ENCODE assay signal across 21 mouse cellular contexts in genomic region chr10:75713026-75713425, GRCm38 (mm10). TPM values are rescaled to one million over a fixed set of nuclear protein-coding genes. Genes with fewer than 3 reads are reported as not detected.
DNase-seq lines count a peak whose midpoint lies in the region; ATAC-seq lines count a peak whose summit lies in the region.
"Had no signal": no experiment of that assay in that cellular context is flagged by ENCODE, and none has a peak within 500 bp of the region (broad histone marks: within the 10 kb centered on the region; RNA-seq: fewer than 3 reads in every experiment).

No protein-coding gene starts in this region.

- ATAC-seq in kidney, embryonic 16.5 days (ENCODE audit: low FRiP score, low TSS enrichment), result no peak
- ATAC-seq: activated CD4-positive, CD25-positive, alpha-beta regulatory T cell, adult 4 months; forebrain, embryonic 13.5 days; forebrain, postnatal 0 days; intestine, embryonic 16.5 days; Patski had no signal

- no peak overlapping the region for H3K4me3 ChIP-seq in kidney, embryonic 16.5 days (ENCODE audit: low read length)
- H3K4me3 ChIP-seq: embryonic facial prominence, embryonic 10.5 days; forebrain, embryonic 13.5 days; heart, adult 2 months; heart, embryonic 15.5 days; hindbrain, embryonic 10.5 days; hindbrain, embryonic 15.5 days had no signal

- no peak overlapping the region for H3K27ac ChIP-seq in kidney, embryonic 16.5 days (ENCODE audit: low read length)
- H3K27ac ChIP-seq: embryonic facial prominence, embryonic 10.5 days; forebrain, embryonic 13.5 days; heart, adult 2 months; heart, embryonic 15.5 days; hindbrain, embryonic 10.5 days; hindbrain, embryonic 15.5 days had no signal

- no peaks in the 10 kb centered on the region for H3K27me3 ChIP-seq in kidney, embryonic 16.5 days (ENCODE audit: insufficient read depth, low read length)
- H3K27me3 ChIP-seq: forebrain, embryonic 13.5 days; heart, embryonic 15.5 days; hindbrain, embryonic 15.5 days; Patski had no signal

- H3K4me2 ChIP-seq in kidney, embryonic 16.5 days (replicated peaks; ENCODE audit: low read depth, low read length), result no peak overlapping the region
- H3K4me2 ChIP-seq: forebrain, embryonic 13.5 days; heart, embryonic 11.5 days; heart, embryonic 15.5 days; hindbrain, embryonic 15.5 days had no signal

- 92% methylated on average over 11 of the region's 11 CpGs for WGBS in kidney, embryonic 16.5 days

- intact Hi-C loops in left cerebral cortex, postnatal 10 days (cut with DNase I), result no loop called here

- H3K9me3 ChIP-seq in kidney, embryonic 16.5 days (ENCODE audit: low read length), result no peaks in the 10 kb centered on the region
- H3K9me3 ChIP-seq: embryonic facial prominence, embryonic 10.5 days; forebrain, embryonic 13.5 days; heart, embryonic 15.5 days; hindbrain, embryonic 10.5 days; hindbrain, embryonic 15.5 days had no signal

- H3K36me3 ChIP-seq in kidney, embryonic 16.5 days (ENCODE audit: insufficient read depth, low read length), result peaks cover 44% of the 10 kb centered on the region

- no peak overlapping the region for H3K9ac ChIP-seq in kidney, embryonic 16.5 days (replicated peaks; ENCODE audit: low read length)
- H3K9ac ChIP-seq: forebrain, embryonic 13.5 days; forebrain, postnatal 0 days; heart, embryonic 15.5 days; hindbrain, embryonic 15.5 days had no signal

- peak; percentile 77 for DNase-seq in brain, adult 2 months (ENCODE audit: low read depth, low spot score)
- peak; percentile 56 for DNase-seq in cerebellum, adult 18-20 months
- DNase-seq in cerebellum, adult 9-11 months, result peak; percentile 70
- peak; percentile 47 to 53 for DNase-seq in cerebellum, postnatal 36 days
- no peak for DNase-seq in lung, postnatal 25 days (ENCODE audit: low spot score)
- DNase-seq in left cerebral cortex, postnatal 10 days (ENCODE audit: extremely low spot score in 1 of 2, low spot score in 2 of 2), result no peak
- DNase-seq: adrenal gland, postnatal 14 days; forebrain, postnatal 0 days; gastrocnemius, postnatal 14 days; heart, adult 2 months; heart, postnatal 14 days had no signal

- H3K4me1 ChIP-seq in kidney, embryonic 16.5 days (ENCODE audit: insufficient read depth, low read length), result no peaks in the 10 kb centered on the region
- H3K4me1 ChIP-seq: embryonic facial prominence, embryonic 10.5 days had no signal

RNA-seq across cellular contexts. Expression of gene Cabin1, which starts 51.1 kb away (rescaled TPM):
- total RNA-seq in left cerebral cortex, postnatal 10 days (2021), result 10 to 100 TPM; 83.7 to 84.3 TPM
- 34.0 and 34.9 TPM in 2 replicates for polyA plus RNA-seq in kidney, embryonic 16.5 days (2015; fragmentation: Nextera tagmentation; extraction: Ambion mirVana)

Comparison
In these comparisons a context has a peak if more than half of its experiments do, and no peak if none do; other contexts are left out.
1. DNase-seq: peak in brain, adult 2 months (single experiment), cerebellum, adult 18-20 months (2 of 2), cerebellum, adult 9-11 months (single experiment) and cerebellum, postnatal 36 days (2 of 2); none in lung, postnatal 25 days (single experiment) and left cerebral cortex, postnatal 10 days (0 of 2).